ENCODE assay signal across 17 mouse cellular contexts in genomic region chr11:121189681-121190080, GRCm38 (mm10). TPM values are rescaled to one million over a fixed set of nuclear protein-coding genes. Genes with fewer than 3 reads are reported as not detected.
DNase-seq lines count a peak whose midpoint lies in the region; ATAC-seq and TF ChIP-seq lines count a peak whose summit lies in the region.
"Had no signal": no experiment of that assay in that cellular context is flagged by ENCODE, and none has a peak within 500 bp of the region (broad histone marks: within the 10 kb centered on the region; RNA-seq: fewer than 3 reads in every experiment).

No protein-coding gene starts in this region.

- peaks cover 6% of the 10 kb centered on the region for H3K4me1 ChIP-seq in liver, adult 2 months (ENCODE audit: control insufficient read depth, insufficient read depth, low read length)
- H3K4me1 ChIP-seq in liver, embryonic 11.5 days (replicated peaks; ENCODE audit: control insufficient read depth, insufficient read depth, low read length): no peaks in the 10 kb centered on the region
- H3K4me1 ChIP-seq in intestine, embryonic 16.5 days (ENCODE audit: control insufficient read depth, insufficient read depth, low read length): no peaks in the 10 kb centered on the region
- H3K4me1 ChIP-seq in forebrain, embryonic 10.5 days: no peaks in the 10 kb centered on the region
- H3K4me1 ChIP-seq: forebrain, embryonic 15.5 days; heart, embryonic 15.5 days; liver, embryonic 12.5 days; midbrain, embryonic 12.5 days had no signal

- no peaks in the 10 kb centered on the region for H3K9me3 ChIP-seq in liver, embryonic 11.5 days (ENCODE audit: control insufficient read depth, low read length)
- H3K9me3 ChIP-seq in intestine, embryonic 16.5 days (ENCODE audit: control insufficient read depth, low read length): no peaks in the 10 kb centered on the region
- no peaks in the 10 kb centered on the region for H3K9me3 ChIP-seq in forebrain, embryonic 10.5 days
- H3K9me3 ChIP-seq: forebrain, embryonic 15.5 days; heart, embryonic 15.5 days; liver, embryonic 12.5 days; midbrain, embryonic 12.5 days had no signal

- no peak overlapping the region for H3K4me3 ChIP-seq in liver, adult 2 months (ENCODE audit: insufficient read depth, low read depth, low read length)
- no peak overlapping the region for H3K4me3 ChIP-seq in liver, embryonic 11.5 days (ENCODE audit: low read depth, low read length)
- no peak overlapping the region for H3K4me3 ChIP-seq in intestine, embryonic 16.5 days (ENCODE audit: low read length)
- no peak overlapping the region for H3K4me3 ChIP-seq in forebrain, embryonic 10.5 days
- H3K4me3 ChIP-seq: forebrain, embryonic 15.5 days; heart, embryonic 15.5 days; liver, embryonic 12.5 days; midbrain, embryonic 12.5 days had no signal

- ATAC-seq in liver, embryonic 11.5 days (replicated peaks; ENCODE audit: low FRiP score): no peak
- ATAC-seq in intestine, embryonic 16.5 days: no peak
- ATAC-seq: forebrain, embryonic 15.5 days; inflammation-experienced regulatory T-cells, adult 6 months; liver, embryonic 12.5 days had no signal

- TF ChIP-seq CTCF in liver, adult 2 months (IDR thresholded peaks at IDR 0.05; ENCODE audit: low read depth, low read length): no peak

- H3K4me2 ChIP-seq in liver, embryonic 11.5 days: no peak overlapping the region
- H3K4me2 ChIP-seq in intestine, embryonic 16.5 days (ENCODE audit: low read depth, low read length): no peak overlapping the region
- H3K4me2 ChIP-seq: forebrain, embryonic 15.5 days; heart, embryonic 15.5 days; liver, embryonic 12.5 days; midbrain, embryonic 12.5 days had no signal

- peak; percentile 29 to 40 for DNase-seq in gastrocnemius, adult 8-10 months (ENCODE audit: low spot score in 2 of 2)
- DNase-seq in gastrocnemius, postnatal 10 days: no peak
- DNase-seq in liver, adult 2 months (ENCODE audit: extremely low read depth, low read depth, low spot score): peak; percentile 75
- DNase-seq in liver, embryonic 11.5 days (ENCODE audit: low spot score): no peak
- peak; percentile 62 to 64 for DNase-seq in cerebellum, postnatal 36 days
- peak; percentile 47 to 71 for DNase-seq in kidney, postnatal 36 days
- no peak for DNase-seq in forebrain, embryonic 10.5 days (ENCODE audit: extremely low spot score, low spot score)
- DNase-seq: lung, postnatal 10 days had no signal

- no peaks in the 10 kb centered on the region for H3K27me3 ChIP-seq in liver, adult 2 months (ENCODE audit: control insufficient read depth, insufficient read depth, low read length)
- no peaks in the 10 kb centered on the region for H3K27me3 ChIP-seq in liver, embryonic 11.5 days (replicated peaks; ENCODE audit: control insufficient read depth, insufficient read depth, low read length)
- H3K27me3 ChIP-seq in intestine, embryonic 16.5 days (replicated peaks; ENCODE audit: control insufficient read depth, insufficient read depth, low read length): no peaks in the 10 kb centered on the region
- no peaks in the 10 kb centered on the region for H3K27me3 ChIP-seq in forebrain, embryonic 10.5 days (ENCODE audit: poor library complexity, severe bottlenecking)
- H3K27me3 ChIP-seq: forebrain, embryonic 15.5 days; heart, embryonic 15.5 days; liver, embryonic 12.5 days; midbrain, embryonic 12.5 days had no signal

- no peaks in the 10 kb centered on the region for H3K36me3 ChIP-seq in liver, adult 2 months (ENCODE audit: control insufficient read depth, insufficient read depth, low read length)
- H3K36me3 ChIP-seq in liver, embryonic 11.5 days (ENCODE audit: control insufficient read depth, insufficient read depth, low read length): no peaks in the 10 kb centered on the region
- no peaks in the 10 kb centered on the region for H3K36me3 ChIP-seq in intestine, embryonic 16.5 days (ENCODE audit: control insufficient read depth, insufficient read depth, low read length)
- H3K36me3 ChIP-seq in forebrain, embryonic 10.5 days (replicated peaks): peaks cover 4% of the 10 kb centered on the region; the same call in 1 of the 2 replicates
- H3K36me3 ChIP-seq: heart, embryonic 15.5 days had no signal

- no peak overlapping the region for H3K9ac ChIP-seq in liver, adult 2 months (ENCODE audit: low read depth, low read length)
- H3K9ac ChIP-seq in liver, embryonic 11.5 days (ENCODE audit: low read depth, low read length): no peak overlapping the region
- H3K9ac ChIP-seq in intestine, embryonic 16.5 days (ENCODE audit: low read depth, low read length): no peak overlapping the region
- H3K9ac ChIP-seq: forebrain, embryonic 15.5 days; heart, embryonic 15.5 days; liver, embryonic 12.5 days; midbrain, embryonic 12.5 days had no signal

- H3K79me2 ChIP-seq in liver, adult 2 months (ENCODE audit: control insufficient read depth, insufficient read depth, low read length): no peaks in the 10 kb centered on the region

- H3K27ac ChIP-seq in liver, adult 2 months (replicated peaks; ENCODE audit: insufficient read depth, low read depth, low read length): no peak overlapping the region
- H3K27ac ChIP-seq in liver, embryonic 11.5 days (ENCODE audit: low read depth, low read length): no peak overlapping the region
- H3K27ac ChIP-seq in intestine, embryonic 16.5 days (ENCODE audit: low read length): no peak overlapping the region
- H3K27ac ChIP-seq in forebrain, embryonic 10.5 days: no peak overlapping the region
- H3K27ac ChIP-seq: forebrain, embryonic 15.5 days; heart, embryonic 15.5 days; liver, embryonic 12.5 days; midbrain, embryonic 12.5 days had no signal

- 21% methylated on average over 3 of the region's 3 CpGs for WGBS in liver, adult 2 months
- WGBS in liver, embryonic 11.5 days: 84% methylated on average over 3 of the region's 3 CpGs
- WGBS in intestine, embryonic 16.5 days: 87% methylated on average over 3 of the region's 3 CpGs
- WGBS in forebrain, embryonic 10.5 days: 93% methylated on average over 3 of the region's 3 CpGs

- no peak for TF ChIP-seq POLR2A in liver, adult 2 months (IDR thresholded peaks at IDR 0.05; ENCODE audit: extremely low read depth, insufficient read depth, low read length)

RNA-seq across cellular contexts. Expression of gene Hexdc, which starts 14.6 kb away (rescaled TPM):
- total RNA-seq in gastrocnemius, adult 8-10 months (2022): 1 to 10 TPM; 7.2 to 9.4 (median 8.7) TPM
- total RNA-seq in gastrocnemius, postnatal 10 days (2021): 10 to 100 TPM in 1 of 2 experiments, 1 to 10 TPM in 1; 8.6 to 10.3 TPM
- total RNA-seq in liver, adult 2 months (2014; rRNA removed): 6.1 and 7.5 TPM in 2 replicates
- polyA plus RNA-seq in liver, adult 2 months (2012; rRNA removed): 7.4 and 11.6 TPM in 2 replicates
- 5.1 and 5.6 TPM in 2 replicates for polyA plus RNA-seq in liver, embryonic 11.5 days (2014; fragmentation: Nextera tagmentation; extraction: Ambion mirVana)
- polyA plus RNA-seq in intestine, embryonic 16.5 days (2015; fragmentation: Nextera tagmentation; extraction: Ambion mirVana): 9.7 and 10.1 TPM in 2 replicates
- 5.3 and 6.6 TPM in 2 replicates for polyA plus RNA-seq in forebrain, embryonic 10.5 days (2016; fragmentation: Nextera tagmentation; extraction: Ambion mirVana)

RNA-seq across cellular contexts. Expression of gene Ogfod3, which starts 14.8 kb away (rescaled TPM):
- 10 to 100 TPM; 10.2 to 13.4 (median 10.9) TPM for total RNA-seq in gastrocnemius, adult 8-10 months (2022)
- 10 to 100 TPM; 13.2 to 13.5 TPM for total RNA-seq in gastrocnemius, postnatal 10 days (2021)
- 5.4 and 7.9 TPM in 2 replicates for total RNA-seq in liver, adult 2 months (2014; rRNA removed)
- polyA plus RNA-seq in liver, adult 2 months (2012; rRNA removed): 8.2 and 8.6 TPM in 2 replicates
- polyA plus RNA-seq in liver, embryonic 11.5 days (2014; fragmentation: Nextera tagmentation; extraction: Ambion mirVana): 21.7 and 23.4 TPM in 2 replicates
- 31.2 and 32.0 TPM in 2 replicates for polyA plus RNA-seq in intestine, embryonic 16.5 days (2015; fragmentation: Nextera tagmentation; extraction: Ambion mirVana)
- polyA plus RNA-seq in forebrain, embryonic 10.5 days (2016; fragmentation: Nextera tagmentation; extraction: Ambion mirVana): 23.0 and 25.1 TPM in 2 replicates

RNA-seq across cellular contexts. Expression of gene Uts2r, which starts 29.6 kb away (rescaled TPM):
- total RNA-seq in gastrocnemius, adult 8-10 months (2022): 1 to 10 TPM; 1.1 to 1.5 (median 1.3) TPM
- 1 to 10 TPM; 2.2 to 3.2 TPM for total RNA-seq in gastrocnemius, postnatal 10 days (2021)
- total RNA-seq in liver, adult 2 months (2014; rRNA removed): not detected in 2 replicates
- not detected in 2 replicates for polyA plus RNA-seq in liver, adult 2 months (2012; rRNA removed)
- not detected in 2 replicates for polyA plus RNA-seq in liver, embryonic 11.5 days (2014; fragmentation: Nextera tagmentation; extraction: Ambion mirVana)
- polyA plus RNA-seq in intestine, embryonic 16.5 days (2015; fragmentation: Nextera tagmentation; extraction: Ambion mirVana): not detected in 2 replicates
- 0.09 TPM in 1 of 2 replicates, not detected in the other for polyA plus RNA-seq in forebrain, embryonic 10.5 days (2016; fragmentation: Nextera tagmentation; extraction: Ambion mirVana)
- polyA plus RNA-seq: forebrain, embryonic 15.5 days; heart, embryonic 15.5 days; inflammation-experienced regulatory T-cells, adult 6 months; liver, embryonic 12.5 days; neural tube, embryonic 11.5 days had no signal

RNA-seq across cellular contexts. Expression of gene Cybc1, which starts 39.4 kb away (rescaled TPM):
- total RNA-seq in gastrocnemius, adult 8-10 months (2022): 1 to 10 TPM; 2.8 to 3.8 (median 3.6) TPM
- total RNA-seq in gastrocnemius, postnatal 10 days (2021): 1 to 10 TPM; 6.3 to 7.2 TPM
- 8.0 TPM in 2 replicates for total RNA-seq in liver, adult 2 months (2014; rRNA removed)
- polyA plus RNA-seq in liver, adult 2 months (2012; rRNA removed): 8.2 and 10.9 TPM in 2 replicates
- 35.1 and 38.2 TPM in 2 replicates for polyA plus RNA-seq in liver, embryonic 11.5 days (2014; fragmentation: Nextera tagmentation; extraction: Ambion mirVana)
- 33.8 and 36.5 TPM in 2 replicates for polyA plus RNA-seq in intestine, embryonic 16.5 days (2015; fragmentation: Nextera tagmentation; extraction: Ambion mirVana)
- polyA plus RNA-seq in forebrain, embryonic 10.5 days (2016; fragmentation: Nextera tagmentation; extraction: Ambion mirVana): 28.2 and 29.9 TPM in 2 replicates

RNA-seq across cellular contexts. Expression of gene Tex19.1, which starts 43.7 kb away (rescaled TPM):
- not detected for total RNA-seq in gastrocnemius, adult 8-10 months (2022)
- under 1 TPM in 1 of 2 experiments, not detected in 1; 0.14 TPM for total RNA-seq in gastrocnemius, postnatal 10 days (2021)
- not detected in 2 replicates for total RNA-seq in liver, adult 2 months (2014; rRNA removed)
- polyA plus RNA-seq in liver, adult 2 months (2012; rRNA removed): not detected in 2 replicates
- 0.43 and 0.44 TPM in 2 replicates for polyA plus RNA-seq in liver, embryonic 11.5 days (2014; fragmentation: Nextera tagmentation; extraction: Ambion mirVana)
- not detected in 2 replicates for polyA plus RNA-seq in intestine, embryonic 16.5 days (2015; fragmentation: Nextera tagmentation; extraction: Ambion mirVana)
- polyA plus RNA-seq in forebrain, embryonic 10.5 days (2016; fragmentation: Nextera tagmentation; extraction: Ambion mirVana): not detected in 2 replicates
- total RNA-seq: layer of hippocampus, postnatal 14 days had no signal
- polyA plus RNA-seq: brain, embryonic 14.5 days; forebrain, embryonic 15.5 days; heart, embryonic 15.5 days; inflammation-experienced regulatory T-cells, adult 6 months; midbrain, embryonic 12.5 days; neural tube, embryonic 11.5 days had no signal

Comparison
In these comparisons a context has a peak if more than half of its experiments do, and no peak if none do; other contexts are left out.
1. DNase-seq: peak in gastrocnemius, adult 8-10 months (2 of 2), liver, adult 2 months (single experiment), cerebellum, postnatal 36 days (2 of 2) and kidney, postnatal 36 days (2 of 2); none in gastrocnemius, postnatal 10 days (single experiment), liver, embryonic 11.5 days (single experiment) and forebrain, embryonic 10.5 days (single experiment).